Mouse (Mus musculus) stomach, postnatal 0 days (tissue): ENCODE results near the gene Exog. TPM values are rescaled to one million over a fixed set of nuclear protein-coding genes. Genes with fewer than 3 reads are reported as not detected.

ENCODE experiments used
- ATAC-seq: fragments of 200-750 bp; cut with Nextera tagmentation; 2 replicates; pipeline ENCODE4 v1.8.0; 2017; ENCODE audit not compliant: low FRiP score, low TSS enrichment
- DNase-seq: peaks from one replicate; pipeline ENCODE4 v3.0.0-alpha.2; 2016; ENCODE audit warnings: low spot score
- H3K27ac ChIP-seq: fragments of 300-500 bp; sonication (generic); replicated peaks from 2 replicates; pipeline ENCODE4 v1.5.1; 2014; ENCODE audit warnings: mild to moderate bottlenecking, control low read depth
- H3K27me3 ChIP-seq: fragments of 300-500 bp; sonication (generic); 2 replicates; pipeline ENCODE4 v1.6.1; 2014; ENCODE audit warnings: low read length; ENCODE audit not compliant: control insufficient read depth, insufficient read depth
- H3K36me3 ChIP-seq: fragments of 300-500 bp; sonication (generic); 2 replicates; pipeline ENCODE4 v1.6.1; 2014; ENCODE audit warnings: low read length, mixed read lengths; ENCODE audit not compliant: control insufficient read depth, insufficient read depth
- H3K4me1 ChIP-seq: fragments of 300-500 bp; sonication (generic); replicated peaks from 2 replicates; pipeline ENCODE4 v1.6.1; 2014; ENCODE audit warnings: antibody characterized with exemption; ENCODE audit not compliant: control insufficient read depth, insufficient read depth
- H3K4me2 ChIP-seq: fragments of 300-500 bp; sonication (generic); replicated peaks from 2 replicates; pipeline ENCODE4 v1.6.1; 2014; ENCODE audit warnings: low read depth, mild to moderate bottlenecking, control low read depth, moderate library complexity
- H3K4me3 ChIP-seq: fragments of 300-500 bp; sonication (generic); 2 replicates; pipeline ENCODE4 v1.5.1; 2014; ENCODE audit warnings: low read depth, low read length, control low read depth
- H3K9ac ChIP-seq: fragments of 300-500 bp; sonication (generic); 2 replicates; pipeline ENCODE4 v1.6.1; 2014; ENCODE audit warnings: mild to moderate bottlenecking, low read length, control low read depth, mixed read lengths
- H3K9me3 ChIP-seq: fragments of 300-500 bp; sonication (generic); 2 replicates; pipeline ENCODE4 v1.6.1; 2016; ENCODE audit warnings: low read length; ENCODE audit not compliant: control insufficient read depth
- CTCF ChIP-seq: IDR thresholded peaks from 2 replicates; pipeline ENCODE4 v1.5.1; 2016; ENCODE audit warnings: antibody characterized with exemption, low read depth, mild to moderate bottlenecking, moderate library complexity
- EP300 ChIP-seq: optimal IDR thresholded peaks from 2 replicates; pipeline ENCODE3; 2016; ENCODE audit warnings: antibody characterized with exemption
- WGBS: fragments of 180-500 bp; shearing (Covaris S2); extraction: QIAGEN DNeasy Blood & Tissue Kit; methylation state at CpG from one replicate; pipeline ENCODE4 v1.1.7; 2014; 5-methylcytosine and 5-hydroxymethylcytosine counted together
- polyA plus RNA-seq: library from polyadenylated mRNA; unstranded; fragments of >200 nt; fragmentation: Nextera tagmentation; extraction: Ambion mirVana; gene quantifications from 2 replicates; pipeline ENCODE4 v1.2.1, GENCODE M21; 2015

Exog gene
- polyA plus RNA-seq, 1 experiment from 2014 or later, result 8.5 TPM

GRCm38 (mm10) chr9:119514986-119515385 lies 70.2 kb downstream of the Exog start:
- ATAC-seq (no peak), DNase-seq (no peak)
- no peaks in the 10 kb centered on the region for H3K9me3 ChIP-seq
- H3K4me1 ChIP-seq, result no peaks in the 10 kb centered on the region
- 85% methylated on average over 8 of the region's 8 CpGs for WGBS
- no peaks in the 10 kb centered on the region for H3K36me3 ChIP-seq
- TF ChIP-seq EP300 (no peak), CTCF (no peak)
- H3K4me2 ChIP-seq, result no peak overlapping the region
- no peak overlapping the region for H3K9ac ChIP-seq
- H3K27me3 ChIP-seq, result no peaks in the 10 kb centered on the region
- H3K27ac ChIP-seq, result no peak overlapping the region
- no peak overlapping the region for H3K4me3 ChIP-seq

Other genes starting within 250 kb of the Exog start
- gene Slc22a13, start 235.8 kb upstream of the Exog start, polyA plus RNA-seq, result 0.07 TPM in 1 of 2 replicates, not detected in the other
- gene Oxsr1, start 122.5 kb upstream of the Exog start, polyA plus RNA-seq, result 8.7 and 9.7 TPM in 2 replicates
- 181 and 193 TPM in 2 replicates for gene Acaa1a, start 105.3 kb upstream of the Exog start, polyA plus RNA-seq
- 40.8 and 41.5 TPM in 2 replicates for gene Myd88, start 103.5 kb upstream of the Exog start, polyA plus RNA-seq
- gene Xylb, start 87.6 kb upstream of the Exog start, polyA plus RNA-seq, result 3.2 and 5.7 TPM in 2 replicates
- gene Slc22a14, start 79.4 kb upstream of the Exog start, polyA plus RNA-seq, result not detected in 2 replicates
- gene Acvr2b, start 42.8 kb upstream of the Exog start, polyA plus RNA-seq, result 6.2 and 6.3 TPM in 2 replicates
- 0.10 and 0.18 TPM in 2 replicates for gene Scn5a, start 134.1 kb downstream of the Exog start, polyA plus RNA-seq